Mouse (Mus musculus): ENCODE data around the gene Lrig2. TPM values are rescaled to one million over a fixed set of nuclear protein-coding genes. Genes with fewer than 3 reads are reported as not detected.

Gene Lrig2
- total RNA-seq, 2 experiments from 2014 or later = 29.3 to 31.6 TPM

DNA sequence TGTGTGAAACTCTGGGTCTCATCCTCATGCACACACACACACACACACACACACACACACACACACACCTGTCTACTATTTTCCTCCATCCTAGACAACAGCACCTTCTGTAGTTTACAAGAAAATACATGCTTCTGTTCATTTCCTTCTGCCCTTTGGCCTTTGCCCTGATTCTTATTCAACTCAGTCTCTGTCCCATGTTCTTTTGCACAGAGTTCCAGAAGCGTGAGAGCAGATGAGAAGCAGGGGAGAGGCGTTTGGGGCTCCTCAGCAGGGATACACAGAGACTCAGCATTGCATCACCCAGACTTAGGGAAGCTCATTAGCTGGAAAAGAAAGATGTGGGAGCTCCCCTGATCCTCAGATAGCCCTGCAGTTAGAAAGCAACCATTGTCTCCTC lies 13.8 kb upstream of the Lrig2 start:
- intact Hi-C loops (cut with DNase I) = no loop called here
- Histone ChIP-seq H3K4me3 (no peak overlapping the region), H3K27ac (no peak overlapping the region)
- no peak for DNase-seq (ENCODE audit: extremely low spot score in 1 of 2, low spot score in 2 of 2)
- no peak for TF ChIP-seq CTCF (IDR thresholded peaks at IDR 0.05)

DNA sequence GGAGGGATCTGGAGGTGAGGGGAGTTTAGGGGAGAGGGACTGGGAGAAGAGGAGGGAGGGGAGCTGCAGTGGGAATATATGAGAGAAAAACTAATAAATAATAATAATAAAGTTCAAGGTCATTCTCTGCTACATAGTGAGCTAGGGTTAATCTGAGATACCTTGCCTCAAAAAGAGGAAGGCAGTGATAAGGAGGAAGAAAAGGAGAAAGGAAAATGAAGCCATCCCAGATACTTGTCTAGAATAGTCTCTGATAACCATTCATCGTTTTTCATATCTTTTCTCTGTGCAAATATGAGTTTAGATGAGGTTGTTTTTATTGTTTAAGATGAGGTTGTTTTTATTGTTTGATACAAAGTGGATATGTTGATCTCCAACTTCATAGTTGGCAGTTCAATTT lies 13.3 kb upstream of the Lrig2 start:
- no peak for DNase-seq (ENCODE audit: extremely low spot score in 1 of 2, low spot score in 2 of 2)
- Histone ChIP-seq H3K27ac (no peak overlapping the region), H3K4me3 (no peak overlapping the region)
- no peak for TF ChIP-seq CTCF (IDR thresholded peaks at IDR 0.05)
- intact Hi-C loops (cut with DNase I) = no loop called here

DNA sequence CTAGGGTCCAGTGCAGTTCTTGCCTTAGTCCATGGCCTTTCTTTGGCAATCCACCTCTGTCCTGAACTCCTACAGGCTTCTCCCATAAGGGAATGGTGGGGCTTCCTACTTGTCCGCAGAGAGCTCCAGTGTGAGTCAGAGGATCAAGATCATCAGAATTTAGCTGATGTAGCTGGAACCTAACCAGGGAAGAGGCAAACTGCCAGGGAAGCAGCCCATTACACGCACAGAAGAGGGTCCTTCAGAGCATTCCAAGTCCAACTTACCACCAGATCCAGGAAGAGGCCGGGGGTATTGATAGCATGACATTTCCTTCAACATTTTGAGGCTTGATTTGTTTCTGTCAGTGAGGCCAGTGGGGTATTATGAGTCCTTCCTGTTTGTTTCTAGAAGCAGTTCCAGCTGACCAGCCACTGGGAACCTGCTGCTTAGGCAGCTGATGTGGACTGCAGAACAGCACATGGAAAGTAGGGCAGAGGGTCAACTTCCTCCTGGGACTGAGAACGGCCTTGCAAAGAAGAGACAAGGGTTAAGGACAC lies 11.7 kb upstream of the Lrig2 start:
- DNase-seq (ENCODE audit: extremely low spot score in 1 of 2, low spot score in 2 of 2) = no peak
- no peak for TF ChIP-seq CTCF (IDR thresholded peaks at IDR 0.05)
- no peak overlapping the region; the same call in 1 of the 2 replicates for H3K27ac ChIP-seq
- intact Hi-C loops (cut with DNase I) = no loop called here
- no peak overlapping the region for H3K4me3 ChIP-seq

DNA sequence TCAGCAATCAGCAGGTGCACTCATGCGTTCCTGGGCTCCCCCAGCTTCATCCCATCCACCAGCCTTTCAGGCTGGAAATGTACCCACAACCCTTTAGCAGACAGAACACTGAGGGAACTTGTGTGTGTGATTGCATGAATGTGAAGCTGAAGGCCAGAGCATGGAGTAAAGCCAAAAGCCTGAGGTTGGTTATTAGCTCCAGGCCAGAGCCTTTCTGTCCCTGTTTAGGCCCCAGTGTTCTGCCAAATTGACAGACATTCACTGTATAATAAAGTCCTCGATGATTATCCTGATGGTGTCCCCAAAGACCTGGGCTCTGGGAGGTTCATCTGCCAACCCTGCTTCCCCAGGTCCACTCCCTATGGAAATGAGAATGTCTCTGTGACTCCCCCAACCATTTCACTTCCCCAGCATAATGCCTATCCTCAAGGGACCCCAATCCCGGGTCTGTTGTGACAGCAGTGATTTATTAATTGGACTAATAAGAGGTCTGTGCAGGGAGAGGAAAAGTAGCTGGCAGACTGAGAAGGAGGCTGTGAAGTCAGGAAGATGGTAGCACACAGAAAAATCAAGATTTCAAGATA lies 9.7 kb upstream of the Lrig2 start:
- intact Hi-C loops (cut with DNase I) = no loop called here

GRCm38 (mm10) chr3:104520471-104520870 lies 8.8 kb upstream of the Lrig2 start:
- Histone ChIP-seq H3K4me3 (no peak overlapping the region), H3K27ac (no peak overlapping the region)
- DNase-seq (ENCODE audit: extremely low spot score in 1 of 2, low spot score in 2 of 2) = no peak
- intact Hi-C loops (cut with DNase I) = no loop called here
- no peak for TF ChIP-seq CTCF (IDR thresholded peaks at IDR 0.05)

More for the DNA sequence above, 9.7 kb upstream of the Lrig2 start:
- DNase-seq (ENCODE audit: extremely low spot score in 1 of 2, low spot score in 2 of 2) = no peak
- no peak for TF ChIP-seq CTCF (IDR thresholded peaks at IDR 0.05)
- Histone ChIP-seq H3K27ac (no peak overlapping the region), H3K4me3 (no peak overlapping the region)

- no peak for DNase-seq (ENCODE audit: extremely low spot score in 1 of 2, low spot score in 2 of 2)
- intact Hi-C loops (cut with DNase I) = no loop called here
- no peak overlapping the region for H3K27ac ChIP-seq
- peak; percentile 9 for TF ChIP-seq CTCF (IDR thresholded peaks at IDR 0.05)
- H3K4me3 ChIP-seq = no peak overlapping the region
Measured at GRCm38 (mm10) chr3:104518931-104519330, 7.2 kb upstream of the Lrig2 start.

- Histone ChIP-seq H3K4me3 (no peak overlapping the region), H3K27ac (no peak overlapping the region)
- DNase-seq (ENCODE audit: extremely low spot score in 1 of 2, low spot score in 2 of 2) = no peak
- TF ChIP-seq CTCF (IDR thresholded peaks at IDR 0.05) = no peak
- intact Hi-C loops (cut with DNase I) = no loop called here
Measured at GRCm38 (mm10) chr3:104518411-104518810, 6.7 kb upstream of the Lrig2 start.

- Histone ChIP-seq H3K4me3 (no peak overlapping the region), H3K27ac (no peak overlapping the region)
- intact Hi-C loops (cut with DNase I) = no loop called here
- TF ChIP-seq CTCF (IDR thresholded peaks at IDR 0.05) = no peak; the same call in none of the 2 replicates
- no peak for DNase-seq (ENCODE audit: extremely low spot score in 1 of 2, low spot score in 2 of 2)
Measured at GRCm38 (mm10) chr3:104517161-104517560, 5.4 kb upstream of the Lrig2 start.

GRCm38 (mm10) chr3:104514510-104514909 lies 2.8 kb upstream of the Lrig2 start:
- H3K27ac ChIP-seq = no peak overlapping the region
- H3K4me3 ChIP-seq = no peak overlapping the region
- TF ChIP-seq CTCF (IDR thresholded peaks at IDR 0.05) = no peak
- intact Hi-C loops (cut with DNase I) = loop anchor here (5.0 kb wide), 1 partner anchor 83 kb away; no protein-coding TSS in a partner anchor
- no peak for DNase-seq (ENCODE audit: extremely low spot score in 1 of 2, low spot score in 2 of 2)

DNA sequence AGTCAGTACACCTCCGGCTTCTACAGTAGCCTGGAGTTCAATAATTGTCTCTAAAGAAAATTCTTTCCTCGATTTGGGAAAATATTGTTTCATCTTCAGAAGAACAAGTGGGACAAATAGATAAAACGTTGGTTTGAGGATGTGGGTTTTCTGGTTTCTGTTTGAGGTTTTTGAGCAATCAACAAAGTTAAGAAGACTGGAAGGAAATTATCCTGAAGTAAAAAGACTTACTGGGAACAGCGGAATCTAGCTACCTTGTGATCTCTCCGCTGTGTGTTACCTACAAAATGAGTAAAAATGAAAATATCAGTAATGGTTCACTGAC lies 668 bp upstream of the Lrig2 start:
- Histone ChIP-seq H3K4me3 (peak overlapping the region; percentile 87), H3K27ac (peak overlapping the region; percentile 91)
- TF ChIP-seq CTCF (IDR thresholded peaks at IDR 0.05) = no peak
- DNase-seq (ENCODE audit: extremely low spot score in 1 of 2, low spot score in 2 of 2) = no peak
- intact Hi-C loops (cut with DNase I) = loop anchor here (1.0 to 5.0 kb wide), 4 partner anchors 85 to 170 kb away; no protein-coding TSS in a partner anchor

DNA sequence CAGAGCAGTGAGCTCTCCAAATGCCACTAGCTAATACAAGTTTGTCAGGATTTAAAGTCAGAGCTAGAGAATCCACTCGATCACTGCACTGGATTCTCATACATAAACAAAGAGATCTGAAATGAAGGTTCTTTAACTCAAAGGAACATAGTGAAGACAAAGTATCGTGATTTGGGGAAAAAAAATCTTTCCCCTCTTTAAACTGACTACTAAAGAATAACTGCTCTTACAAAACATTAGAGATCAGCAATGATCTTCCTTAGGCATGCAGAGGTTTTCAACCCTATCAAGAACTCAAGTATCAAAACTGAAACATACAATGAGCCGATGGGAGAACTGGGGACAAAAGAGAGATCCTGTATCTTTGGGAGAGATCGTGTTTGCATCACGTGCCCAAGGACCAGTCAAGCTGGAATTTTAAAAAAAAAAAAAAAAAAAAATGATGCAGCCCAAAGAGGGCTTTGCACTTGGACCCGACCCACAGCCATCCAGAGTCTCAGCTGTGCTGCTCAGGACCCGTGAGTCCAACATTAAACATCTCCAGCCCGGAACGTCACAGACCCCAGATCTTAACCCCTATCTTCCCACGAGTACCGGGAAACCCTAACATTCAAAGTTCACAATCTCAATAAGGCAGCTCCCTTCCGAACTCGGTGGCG lies 818 bp downstream of the Lrig2 start:
- DNase-seq (ENCODE audit: extremely low spot score in 1 of 2, low spot score in 2 of 2) = no peak
- Histone ChIP-seq H3K4me3 (peak overlapping the region; percentile 87), H3K27ac (peak overlapping the region; percentile 99)
- TF ChIP-seq CTCF (IDR thresholded peaks at IDR 0.05) = no peak
- intact Hi-C loops (cut with DNase I) = loop anchor here (2.0 to 5.0 kb wide), 2 partner anchors 86 to 128 kb away; partner anchors contain the start of gene Slc16a1

DNA sequence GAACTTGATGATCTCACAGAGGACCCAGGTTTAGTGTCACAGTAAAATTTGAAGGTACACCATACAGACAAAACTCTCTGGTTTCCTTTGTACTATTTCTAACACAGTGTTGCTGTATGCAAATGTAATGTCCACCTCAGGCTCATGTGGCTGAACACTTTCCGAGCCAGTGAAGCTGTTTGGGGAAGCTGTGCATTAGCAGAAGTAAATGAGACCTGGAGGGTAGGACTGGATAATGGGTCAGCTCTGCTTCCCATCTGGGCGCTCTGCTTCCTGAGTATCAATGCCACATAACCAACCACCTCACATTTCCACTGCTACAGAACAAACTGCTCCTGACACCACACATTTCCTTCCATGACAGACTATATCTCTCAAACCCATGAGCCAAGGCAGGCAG lies 10.1 kb downstream of the Lrig2 start:
- no peak overlapping the region for H3K4me3 ChIP-seq
- intact Hi-C loops (cut with DNase I) = no loop called here
- no peak overlapping the region for H3K27ac ChIP-seq
- TF ChIP-seq CTCF (IDR thresholded peaks at IDR 0.05) = no peak
- DNase-seq (ENCODE audit: extremely low spot score in 1 of 2, low spot score in 2 of 2) = no peak

GRCm38 (mm10) chr3:104500881-104501280 lies 10.8 kb downstream of the Lrig2 start:
- Histone ChIP-seq H3K27ac (no peak overlapping the region), H3K4me3 (no peak overlapping the region)
- intact Hi-C loops (cut with DNase I) = no loop called here
- no peak for TF ChIP-seq CTCF (IDR thresholded peaks at IDR 0.05)
- DNase-seq (ENCODE audit: extremely low spot score in 1 of 2, low spot score in 2 of 2) = no peak

Measured in left cerebral cortex, adult 2 months (tissue).